Mouse (Mus musculus): ENCODE data around the gene Uvssa. TPM values are rescaled to one million over a fixed set of nuclear protein-coding genes. Genes with fewer than 3 reads are reported as not detected.

Gene Uvssa
- total RNA-seq, 2 experiments from 2014 or later: 4.9 to 5.9 TPM

DNA sequence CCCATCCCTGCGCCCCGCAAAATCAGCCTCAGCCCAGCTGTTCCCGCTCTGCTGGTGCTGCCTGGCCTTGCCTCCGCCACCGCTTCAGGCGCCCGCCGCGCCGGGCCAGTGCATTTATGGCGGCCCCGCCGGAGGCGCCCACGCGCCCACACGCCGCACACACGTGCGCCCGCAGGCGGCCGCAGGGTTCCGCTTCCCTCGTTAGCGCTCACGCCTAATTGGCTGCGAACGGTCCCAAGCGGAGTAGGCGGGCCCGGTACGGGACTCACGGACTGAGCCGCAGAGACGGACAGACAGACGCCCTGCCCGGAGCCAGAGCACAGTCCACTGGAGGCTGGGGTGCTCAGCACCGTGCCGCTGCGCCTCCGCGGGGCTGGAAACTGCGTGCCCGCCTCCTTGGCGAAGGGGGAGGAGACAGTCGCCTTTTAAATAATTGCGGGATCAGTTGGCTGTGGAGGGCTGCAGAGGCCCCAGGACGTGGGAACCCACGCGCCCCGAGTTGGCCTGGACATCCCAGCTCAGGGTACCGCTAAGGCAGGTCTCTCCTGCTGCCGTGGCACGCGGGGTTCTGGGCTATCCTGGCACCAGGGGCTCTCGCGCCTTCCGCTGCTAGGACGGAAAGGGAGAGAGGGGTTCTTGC, 55.9 kb downstream of the Uvssa start:
- no peak for DNase-seq (ENCODE audit: low spot score in 2 of 2)
- intact Hi-C loops (cut with DNase I): loop anchor here (10.0 kb wide), 1 partner anchor 1951 kb away; the partner anchor contains the start of gene Hmx1

DNA sequence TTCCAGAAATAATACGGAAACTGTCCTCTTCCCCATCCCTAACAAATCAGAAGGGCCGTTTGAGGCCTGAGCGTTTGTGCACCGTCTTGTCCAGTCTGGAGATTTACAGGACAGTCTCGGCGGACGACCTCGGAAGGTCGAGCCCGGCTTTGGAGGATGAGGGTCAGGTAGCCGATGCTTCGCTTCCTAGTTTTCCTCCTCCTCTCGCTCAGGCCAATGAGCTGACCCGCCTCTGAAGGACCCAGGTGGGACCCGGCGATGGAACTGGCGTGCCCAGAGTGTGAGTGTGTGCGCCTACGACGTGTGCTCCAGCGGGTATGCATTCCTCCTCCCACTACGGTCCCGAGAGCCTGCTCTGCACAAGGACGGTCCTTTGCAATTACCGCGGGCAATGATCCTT, 56.8 kb downstream of the Uvssa start:
- intact Hi-C loops (cut with DNase I): loop anchor here (10.0 kb wide), 1 partner anchor 1950 kb away; the partner anchor contains the start of gene Hmx1
- no peak for DNase-seq (ENCODE audit: low spot score in 2 of 2)

DNA sequence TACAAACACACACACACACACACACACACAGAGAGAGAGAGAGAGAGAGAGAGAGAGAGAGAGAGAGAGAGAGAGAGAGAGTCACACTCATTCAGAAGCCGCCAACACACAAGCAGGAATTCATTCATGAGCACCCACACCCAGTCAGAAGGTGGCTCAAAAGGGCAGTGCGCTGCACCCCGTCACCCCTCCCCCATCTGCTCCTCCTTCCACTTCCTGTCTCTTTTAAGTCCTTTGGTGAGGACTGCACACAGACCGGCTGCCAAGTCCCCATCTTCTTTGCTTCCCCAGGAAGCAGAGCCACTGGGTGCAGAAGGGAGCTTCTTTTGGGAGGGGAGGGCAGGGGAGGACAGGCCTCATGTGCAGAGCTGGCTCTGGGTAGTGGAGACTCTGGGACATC, 57.6 kb downstream of the Uvssa start:
- intact Hi-C loops (cut with DNase I): loop anchor here (10.0 kb wide), 1 partner anchor 1949 kb away; the partner anchor contains the start of gene Hmx1
- no peak for DNase-seq (ENCODE audit: low spot score in 2 of 2)

DNA sequence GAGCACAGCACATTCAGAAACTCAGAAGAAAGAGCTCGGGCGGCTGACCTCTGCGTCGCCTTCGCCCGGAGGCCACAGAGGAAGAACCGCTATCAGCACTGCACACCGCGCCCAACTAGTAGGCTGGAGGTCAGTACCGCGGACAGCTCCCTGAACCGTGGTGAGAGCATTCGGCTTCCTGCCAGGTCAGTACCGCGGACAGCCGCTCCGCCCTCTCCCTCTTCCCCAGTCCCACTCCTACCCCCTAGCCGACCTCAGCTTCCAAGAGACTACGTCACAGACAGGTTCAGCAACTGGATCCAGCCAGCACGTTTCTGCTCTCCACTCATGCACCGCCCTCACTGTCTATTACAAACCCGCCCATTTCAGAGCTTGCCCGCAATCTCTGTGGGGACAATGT, 59.9 kb downstream of the Uvssa start:
- DNase-seq (ENCODE audit: low spot score in 2 of 2): peak; percentile 21 to 48
- intact Hi-C loops (cut with DNase I): loop anchor here (10.0 kb wide), 1 partner anchor 1947 kb away; the partner anchor contains the start of gene Hmx1

DNA sequence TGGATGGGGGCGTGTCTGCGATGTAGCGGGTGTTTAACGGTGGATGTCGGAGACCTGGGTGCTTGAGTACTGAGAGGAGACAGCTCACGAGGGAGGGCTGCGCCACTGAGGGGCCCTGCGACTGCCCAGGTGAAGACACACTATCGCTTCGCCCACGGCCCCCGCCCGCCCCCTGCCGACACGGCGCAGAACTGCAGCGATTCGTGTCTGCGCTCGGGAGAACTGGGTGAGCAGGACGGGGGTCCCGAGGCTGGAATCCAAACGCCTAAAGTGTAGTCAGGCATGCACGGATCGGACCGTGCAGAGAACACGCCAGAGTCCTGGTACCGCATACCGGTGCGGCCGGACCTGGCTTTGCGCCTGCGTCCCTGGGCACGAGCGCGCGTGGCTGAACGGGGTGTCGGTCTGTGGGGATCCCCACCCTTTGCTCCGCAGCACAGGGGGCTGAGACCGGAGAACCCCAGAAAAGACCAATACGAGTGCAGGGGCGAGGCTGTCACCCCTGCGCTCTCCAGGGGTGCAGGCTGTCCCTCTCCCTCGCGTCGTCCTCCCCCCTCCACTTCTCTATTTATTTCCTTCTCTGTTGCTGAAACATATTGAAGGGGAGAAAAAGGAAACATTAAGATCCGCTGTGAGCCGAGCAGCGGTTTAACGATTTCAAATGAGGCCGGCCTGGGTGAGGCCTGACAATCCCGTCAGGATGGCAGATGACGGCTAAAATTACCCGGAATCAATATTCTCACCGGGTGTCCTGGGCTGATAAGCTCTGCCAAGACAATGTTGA, 64.8 kb downstream of the Uvssa start:
- peak in 1 of 2 experiments; percentile 29 for DNase-seq (ENCODE audit: low spot score in 2 of 2)
- intact Hi-C loops (cut with DNase I): loop anchor here (2.0 kb wide), 1 partner anchor 50 kb away; no protein-coding TSS in a partner anchor

DNA sequence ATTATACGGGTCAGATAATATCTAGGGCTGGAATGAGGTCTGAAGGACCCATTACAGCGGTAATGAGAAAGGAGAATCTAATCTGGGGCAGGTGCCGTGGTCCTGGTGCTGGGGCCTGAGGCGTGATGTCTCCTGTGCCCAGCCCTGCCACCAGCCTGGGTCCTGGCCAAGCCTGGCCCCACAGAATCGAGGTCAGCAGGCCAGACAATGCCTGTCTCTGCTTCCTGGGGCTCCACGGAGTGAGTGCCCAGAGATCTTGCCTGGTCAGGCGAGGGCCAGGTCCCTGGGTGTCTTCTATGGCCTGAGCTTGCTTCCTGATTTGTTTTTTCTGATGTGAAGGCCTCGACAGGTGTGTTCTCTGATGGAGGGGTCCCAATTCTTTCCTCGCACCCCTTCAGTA, 65.4 kb downstream of the Uvssa start:
- no peak for DNase-seq (ENCODE audit: low spot score in 2 of 2)

DNA sequence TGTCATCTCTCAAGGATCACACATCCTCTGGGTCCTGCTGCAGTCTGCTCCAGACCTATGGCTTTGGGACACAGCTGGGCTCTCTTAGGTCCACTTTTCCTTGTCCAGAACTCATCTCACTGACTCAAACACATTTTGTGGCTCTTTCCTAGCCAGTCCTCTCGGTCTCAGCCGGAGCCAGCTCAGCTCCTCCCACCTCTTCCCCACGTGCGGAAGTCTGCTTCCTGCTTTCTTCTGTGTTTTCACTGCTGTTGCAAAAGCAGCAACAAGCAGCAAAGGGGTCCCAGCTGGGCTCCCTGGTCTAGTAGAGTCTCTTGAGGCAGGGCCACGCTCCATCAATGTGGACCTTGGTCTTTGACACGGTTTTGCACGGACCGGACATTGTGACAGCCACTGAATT, 77.4 kb downstream of the Uvssa start:
- no peak for DNase-seq (ENCODE audit: low spot score in 2 of 2)
- intact Hi-C loops (cut with DNase I): no loop called here

More for the DNA sequence above, 65.4 kb downstream of the Uvssa start:
- intact Hi-C loops (cut with DNase I): loop anchor here (2.0 kb wide), 1 partner anchor 51 kb away; no protein-coding TSS in a partner anchor

DNA sequence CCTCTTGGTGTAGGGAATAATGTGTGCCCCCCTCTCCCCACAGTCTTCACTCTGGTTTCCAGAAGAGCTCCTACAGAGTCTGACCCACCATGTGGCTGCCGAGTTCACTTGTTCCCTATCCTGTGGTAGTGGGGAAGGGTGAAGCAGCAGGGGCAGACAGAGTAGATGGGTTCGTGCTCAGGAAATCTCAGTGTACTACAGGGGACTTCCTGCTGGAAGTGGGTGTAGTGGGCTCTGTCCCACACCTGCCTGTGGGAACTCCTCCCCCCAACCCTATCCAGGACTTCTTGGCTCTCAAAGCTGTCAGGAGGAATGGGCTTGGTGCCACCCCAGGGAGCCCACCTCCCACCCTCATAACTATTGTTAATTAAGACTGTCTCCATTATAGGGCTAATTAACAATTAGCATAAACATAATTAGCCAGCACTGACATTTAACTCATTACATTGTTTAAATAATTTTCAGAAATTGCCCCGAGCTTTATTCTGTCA, 79.8 kb downstream of the Uvssa start:
- DNase-seq (ENCODE audit: low spot score in 2 of 2): no peak
- intact Hi-C loops (cut with DNase I): no loop called here

DNA sequence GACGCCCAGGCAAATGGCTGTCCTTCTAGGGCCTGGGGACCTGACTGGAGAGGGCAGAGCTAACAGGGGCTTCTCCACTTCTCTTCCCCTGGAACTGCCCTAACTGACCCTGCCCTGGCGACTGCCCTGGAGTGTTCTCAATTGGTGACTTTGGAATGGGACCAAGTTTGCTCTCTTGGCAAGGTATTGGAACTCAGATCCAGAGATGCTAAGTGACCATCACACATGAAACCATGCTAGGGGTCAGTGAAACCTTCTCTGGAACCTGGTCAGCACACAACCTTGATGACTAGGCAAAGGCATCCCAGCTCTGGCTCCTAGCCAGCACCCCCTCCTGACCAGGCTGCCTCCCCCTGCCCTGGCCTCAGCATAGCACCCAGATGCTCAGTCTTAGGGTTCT, 80.8 kb downstream of the Uvssa start:
- intact Hi-C loops (cut with DNase I): no loop called here
- no peak for DNase-seq (ENCODE audit: low spot score in 2 of 2)

DNA sequence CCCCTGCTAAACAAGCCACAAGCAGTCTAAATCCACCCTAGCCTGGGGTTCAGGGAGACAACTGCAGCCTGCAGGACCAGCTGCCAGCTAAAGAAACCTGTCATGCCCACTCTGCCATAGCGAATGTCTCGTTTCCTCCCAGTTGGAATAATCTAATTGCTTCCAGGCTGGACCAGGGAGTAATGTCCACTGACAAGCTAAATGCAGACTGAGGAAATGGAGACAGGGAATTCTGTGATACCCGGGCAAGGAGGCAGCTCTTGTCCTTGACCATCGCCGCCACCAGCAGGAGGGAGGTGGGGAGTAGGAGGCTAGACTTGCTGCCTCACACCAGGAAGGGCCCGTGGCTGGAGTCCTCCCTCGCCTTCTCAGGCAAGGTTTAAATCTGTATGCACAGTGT, 86.0 kb downstream of the Uvssa start:
- no peak for DNase-seq (ENCODE audit: low spot score in 2 of 2)
- intact Hi-C loops (cut with DNase I): no loop called here

DNA sequence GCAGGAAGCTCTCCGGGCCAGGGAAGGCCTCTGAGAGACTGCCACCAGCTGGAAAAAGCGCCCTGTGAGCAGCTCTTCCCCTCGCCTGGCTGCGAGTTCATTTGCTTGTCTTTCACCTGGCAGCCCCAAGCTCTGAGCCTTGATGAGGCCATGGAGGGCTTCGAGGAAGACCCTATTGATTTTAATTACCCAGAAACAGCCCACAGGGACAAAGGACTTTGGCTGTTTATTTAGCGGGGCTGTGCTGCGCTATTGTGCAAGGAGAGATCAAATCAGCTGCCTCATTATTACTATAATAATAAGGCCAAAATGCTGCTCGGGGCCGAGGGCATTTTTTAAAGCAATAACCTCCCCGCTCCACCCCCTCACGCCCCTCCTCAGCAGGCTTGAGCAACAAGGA, 87.1 kb downstream of the Uvssa start:
- intact Hi-C loops (cut with DNase I): no loop called here
- no peak for DNase-seq (ENCODE audit: low spot score in 2 of 2)

Other genes with a start within 250 kb of the Uvssa start
- gene Spon2, start 160.1 kb upstream of the Uvssa start, total RNA-seq (2021): under 1 TPM; 0.57 to 0.64 TPM
- gene Ctbp1, start 103.6 kb upstream of the Uvssa start, total RNA-seq (2021): 100 to 1,000 TPM; 281 to 299 TPM
- 100 to 1,000 TPM in 1 of 2 experiments, 10 to 100 TPM in 1; 90.8 to 100 TPM for gene Maea, start 43.0 kb upstream of the Uvssa start, total RNA-seq (2021)
- gene Nkx1-1, start 55.4 kb downstream of the Uvssa start, total RNA-seq (2021): not detected